Mouse (Mus musculus) embryonic facial prominence, embryonic 11.5 days (tissue): ENCODE results near the gene Ppox. TPM values are rescaled to one million over a fixed set of nuclear protein-coding genes. Genes with fewer than 3 reads are reported as not detected.
"Not testable (repeated sequence)": the region's sequence is repeated elsewhere in the genome, so short reads cannot be mapped to it uniquely, and the experiment has no call there.

ENCODE experiments used
- ATAC-seq: fragments of 200-750 bp; cut with Nextera tagmentation; replicated peaks from 2 replicates; pipeline ENCODE4 v1.8.0; 2017; ENCODE audit warnings: low read depth; ENCODE audit not compliant: insufficient number of reproducible peaks, low FRiP score, low TSS enrichment
- DNase-seq: peaks from one replicate; pipeline ENCODE4 v3.0.0-alpha.2; 2015; ENCODE audit warnings: low spot score
- H3K27ac ChIP-seq: fragments of 300-500 bp; sonication (generic); replicated peaks from 2 replicates; pipeline ENCODE4 v1.5.1; 2014; ENCODE audit warnings: mild to moderate bottlenecking, low read depth, low read length, control low read depth
- H3K27me3 ChIP-seq: fragments of 300-500 bp; sonication (generic); 2 replicates; pipeline ENCODE4 v1.6.1; 2014; ENCODE audit warnings: mild to moderate bottlenecking, low read length, moderate library complexity, mixed read lengths; ENCODE audit not compliant: control insufficient read depth, insufficient read depth
- H3K36me3 ChIP-seq: fragments of 300-500 bp; sonication (generic); replicated peaks from 2 replicates; pipeline ENCODE4 v1.6.1; 2014; ENCODE audit warnings: low read depth, mild to moderate bottlenecking, low read length, moderate library complexity, mixed read lengths; ENCODE audit not compliant: control insufficient read depth, insufficient read depth
- H3K4me1 ChIP-seq: fragments of 300-500 bp; sonication (generic); 2 replicates; pipeline ENCODE4 v1.6.1; 2014; ENCODE audit warnings: low read length, mixed read lengths; ENCODE audit not compliant: control insufficient read depth, insufficient read depth
- H3K4me2 ChIP-seq: fragments of 300-500 bp; sonication (generic); 2 replicates; pipeline ENCODE4 v1.6.1; 2014; ENCODE audit warnings: low read depth, mild to moderate bottlenecking, control low read depth, low read length, moderate library complexity
- H3K4me3 ChIP-seq: fragments of 300-500 bp; sonication (generic); 2 replicates; pipeline ENCODE4 v1.5.1; 2014; ENCODE audit warnings: low read depth, low read length, control low read depth
- H3K9ac ChIP-seq: fragments of 300-500 bp; sonication (generic); replicated peaks from 2 replicates; pipeline ENCODE4 v1.6.1; 2014; ENCODE audit warnings: mild to moderate bottlenecking, control low read depth, low read length
- H3K9me3 ChIP-seq: fragments of 300-500 bp; sonication (generic); replicated peaks from 2 replicates; pipeline ENCODE4 v1.6.1; 2016; ENCODE audit warnings: mild to moderate bottlenecking, low read length, inconsistent platforms, mixed read lengths; ENCODE audit not compliant: control insufficient read depth
- WGBS: fragments of 180-500 bp; shearing (Covaris S2); extraction: QIAGEN DNeasy Blood & Tissue Kit; methylation state at CpG from one replicate; pipeline ENCODE4 v1.1.7; 2014; 5-methylcytosine and 5-hydroxymethylcytosine counted together
- polyA plus RNA-seq: library from polyadenylated mRNA; unstranded; fragments of >200 nt; fragmentation: Nextera tagmentation; extraction: Ambion mirVana; gene quantifications from 2 replicates; pipeline ENCODE4 v1.2.1, GENCODE M21; 2014

Gene Ppox
- polyA plus RNA-seq = 58.3 and 59.8 TPM in 2 replicates

- under 1% methylated on average over 26 of the region's 26 CpGs for WGBS
- Histone ChIP-seq H3K36me3 (no peaks in the 10 kb centered on the region; the same call in none of the 2 replicates), H3K4me3 (peak within 1 kb of the TSS; percentile 70)
Measured at GRCm38 (mm10) chr1:171280916-171281527, at the start of gene Ppox. Ppox (minus strand) TSS chr1:171281186.

DNA sequence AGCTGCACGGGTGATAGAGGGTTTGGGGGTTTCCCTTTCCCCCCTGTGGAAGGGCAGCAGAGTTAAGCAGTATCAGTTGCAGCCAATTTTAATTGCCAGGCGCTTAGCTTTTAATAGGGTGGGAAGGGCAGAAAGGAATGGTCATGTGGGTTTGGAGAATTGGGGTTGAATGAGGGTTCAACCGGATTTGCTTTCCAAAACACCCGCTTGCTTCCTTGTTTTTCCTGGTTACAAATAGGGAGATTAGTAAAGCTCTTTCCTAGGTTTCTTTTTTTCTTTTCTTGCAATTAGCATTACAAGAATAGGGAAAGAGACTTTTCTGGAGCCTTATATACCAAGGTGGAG, 49.2 kb upstream of the Ppox start:
- ATAC-seq = no peak
- under 1% methylated on average over 4 of the region's 4 CpGs for WGBS

More at GRCm38 (mm10) chr1:171280916-171281527, at the start of gene Ppox:
- Histone ChIP-seq H3K4me1 (peaks cover 6% of the 10 kb centered on the region; the same call in 1 of the 2 replicates), H3K27ac (peak within 1 kb of the TSS; percentile 81), H3K9ac (peak within 1 kb of the TSS; percentile 78), H3K9me3 (no peaks in the 10 kb centered on the region), H3K27me3 (no peaks in the 10 kb centered on the region), H3K4me2 (peak within 1 kb of the TSS; percentile 78)
- ATAC-seq (peak; percentile 97), DNase-seq (peak; percentile 97)

DNA sequence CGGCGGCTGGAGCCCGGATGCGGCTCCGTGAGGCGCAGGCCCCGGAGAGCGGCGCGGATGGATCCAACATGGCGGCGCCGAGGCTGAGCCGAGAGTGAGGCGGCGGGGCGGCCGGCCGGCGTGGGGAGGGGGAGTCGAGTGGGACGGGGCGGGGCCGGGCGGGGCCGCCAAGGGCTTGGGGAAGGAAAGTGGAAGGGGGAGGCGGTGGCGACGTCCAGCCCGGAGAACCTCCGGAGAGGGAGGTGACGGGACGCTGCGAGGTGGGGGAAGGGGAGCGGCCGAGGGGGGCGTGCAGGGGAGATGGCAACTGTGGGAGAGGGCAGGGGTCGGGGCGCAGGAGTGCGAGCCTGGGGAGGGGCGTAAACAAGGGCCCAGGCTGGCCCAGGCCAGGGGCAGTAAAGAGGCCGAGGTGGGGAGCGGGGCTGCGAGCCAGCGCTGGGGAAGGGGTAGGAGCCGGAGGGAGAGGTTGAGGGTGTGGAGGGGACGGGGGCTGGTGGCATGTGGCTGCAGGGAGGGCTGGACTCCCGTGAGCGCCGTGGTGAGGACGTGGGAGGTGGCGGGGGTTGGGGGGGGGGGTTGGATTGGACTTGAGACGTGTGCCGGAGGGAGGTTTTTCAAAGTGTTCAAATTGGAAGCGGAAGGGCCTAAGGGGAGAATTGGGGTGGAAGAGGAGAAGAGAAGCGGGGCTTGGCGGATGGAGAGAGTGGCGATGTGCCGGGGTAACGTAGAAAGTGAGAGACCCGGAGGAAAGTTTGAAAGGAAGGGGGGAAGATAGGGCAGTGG, 48.6 kb upstream of the Ppox start:
- Histone ChIP-seq H3K27ac (peak overlapping the region; percentile 99), H3K27me3 (no peaks in the 10 kb centered on the region), H3K9ac (peak overlapping the region; percentile 99), H3K36me3 (no peaks in the 10 kb centered on the region), H3K4me2 (peak overlapping the region; percentile 78), H3K4me3 (peak overlapping the region; percentile 82), H3K9me3 (no peaks in the 10 kb centered on the region), H3K4me1 (no peaks in the 10 kb centered on the region; the same call in 1 of the 2 replicates)
- DNase-seq (peak; percentile 92), ATAC-seq (peak; percentile 88)
- 1% methylated on average over 41 of the region's 61 CpGs for WGBS

More for the DNA sequence above, 49.2 kb upstream of the Ppox start:
- DNase-seq = no peak
- Histone ChIP-seq H3K4me2 (peak overlapping the region; percentile 78), H3K9ac (peak overlapping the region; percentile 99), H3K4me1 (no peaks in the 10 kb centered on the region; the same call in 1 of the 2 replicates), H3K9me3 (no peaks in the 10 kb centered on the region), H3K27ac (peak overlapping the region; percentile 99), H3K27me3 (no peaks in the 10 kb centered on the region), H3K36me3 (no peaks in the 10 kb centered on the region), H3K4me3 (peak overlapping the region; percentile 82)

DNA sequence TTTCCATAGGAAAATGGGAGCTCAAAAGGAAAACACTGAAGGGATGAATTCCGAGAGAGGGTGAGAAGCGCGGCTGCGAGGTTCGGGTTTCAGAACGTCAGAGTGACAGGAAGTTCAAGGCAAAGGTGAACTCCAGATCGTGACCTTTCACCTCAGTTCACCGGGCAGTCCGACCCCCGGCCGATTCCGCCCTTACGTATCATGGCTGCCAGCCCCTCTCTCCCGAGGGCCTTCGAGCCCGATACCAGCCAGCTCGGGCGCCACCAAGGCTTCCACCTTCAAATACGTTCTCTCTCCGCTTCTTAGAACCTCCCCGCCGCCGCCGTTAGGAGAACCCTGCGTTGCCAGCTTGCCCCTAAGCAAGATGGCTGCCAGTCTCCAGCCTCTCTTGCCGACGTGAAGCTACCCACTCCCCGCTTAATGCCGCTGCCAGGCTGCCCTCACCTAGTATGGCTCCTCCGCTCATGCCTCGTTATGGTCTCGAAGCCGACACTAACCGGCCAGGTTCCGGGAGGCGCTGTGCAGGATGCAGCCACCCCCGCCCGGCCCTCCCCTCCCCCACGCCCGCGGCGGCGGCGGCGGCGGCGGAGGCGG, 48.0 kb upstream of the Ppox start, which contains the start of gene Dedd:
TSS of gene Dedd (plus strand) at position 307 of the 594 bp plus-strand sequence.
- under 1% methylated on average over 43 of the region's 48 CpGs for WGBS

GRCm38 (mm10) chr1:171328244-171328643, 47.3 kb upstream of the Ppox start:
- Histone ChIP-seq H3K9ac (peak overlapping the region; percentile 99), H3K27me3 (no peaks in the 10 kb centered on the region), H3K9me3 (no peaks in the 10 kb centered on the region), H3K4me3 (peak overlapping the region; percentile 82), H3K27ac (peak overlapping the region; percentile 99), H3K4me1 (no peaks in the 10 kb centered on the region; the same call in 1 of the 2 replicates), H3K36me3 (no peaks in the 10 kb centered on the region), H3K4me2 (peak overlapping the region; percentile 78)
- DNase-seq (peak; percentile 46), ATAC-seq (no peak)
- 37% methylated on average over 9 of the region's 9 CpGs for WGBS

More for the DNA sequence above, 48.0 kb upstream of the Ppox start, which contains the start of gene Dedd:
- ATAC-seq = peak; percentile 95
- Histone ChIP-seq H3K4me3 (peak within 1 kb of the TSS; percentile 82), H3K36me3 (no peaks in the 10 kb centered on the region), H3K9ac (peak within 1 kb of the TSS; percentile 99), H3K9me3 (no peaks in the 10 kb centered on the region), H3K27me3 (no peaks in the 10 kb centered on the region), H3K4me2 (peak within 1 kb of the TSS; percentile 78), H3K27ac (peak within 1 kb of the TSS; percentile 99), H3K4me1 (no peaks in the 10 kb centered on the region; the same call in 1 of the 2 replicates)
- peak; percentile 93 for DNase-seq

- ATAC-seq, H3K9me3 ChIP-seq, DNase-seq, H3K9ac ChIP-seq, H3K4me1 ChIP-seq, H3K4me2 ChIP-seq, H3K4me3 ChIP-seq, H3K27me3 ChIP-seq, H3K36me3 ChIP-seq, H3K27ac ChIP-seq: not testable (repeated sequence)
- WGBS = 86% methylated on average over 4 of the region's 4 CpGs
Measured at GRCm38 (mm10) chr1:171326588-171326987, 45.6 kb upstream of the Ppox start.

- WGBS = 81% methylated on average over 2 of the region's 2 CpGs
- H3K27me3 ChIP-seq = no peaks in the 10 kb centered on the region
Measured at GRCm38 (mm10) chr1:171325571-171325970, 44.6 kb upstream of the Ppox start.

More at GRCm38 (mm10) chr1:171325571-171325970, 44.6 kb upstream of the Ppox start:
- H3K27ac ChIP-seq = no peak overlapping the region
- H3K4me2 ChIP-seq = no peak overlapping the region
- H3K9ac ChIP-seq = no peak overlapping the region
- H3K4me3 ChIP-seq = no peak overlapping the region
- ATAC-seq (no peak), DNase-seq (no peak)
- no peaks in the 10 kb centered on the region for H3K36me3 ChIP-seq
- H3K4me1 ChIP-seq = no peaks in the 10 kb centered on the region
- no peaks in the 10 kb centered on the region for H3K9me3 ChIP-seq
